Mouse (Mus musculus) kidney, embryonic 15.5 days (tissue): ENCODE data around the gene Helz2. TPM values are rescaled to one million over a fixed set of nuclear protein-coding genes. Genes with fewer than 3 reads are reported as not detected.
A peak's percentile ranks its signal among the peaks of the same experiment; 100 is the strongest.

Experiments
- ATAC-seq: fragments of 200-750 bp; cut with Nextera tagmentation; replicated peaks from 2 replicates; pipeline ENCODE4 v1.8.0; 2017; ENCODE audit warnings: moderate TSS enrichment; ENCODE audit not compliant: low FRiP score
- H3K27ac ChIP-seq: fragments of 300-500 bp; sonication (generic); 2 replicates; pipeline ENCODE4 v1.5.1; 2015; ENCODE audit warnings: mild to moderate bottlenecking, inconsistent platforms
- H3K27me3 ChIP-seq: fragments of 300-500 bp; sonication (generic); 2 replicates; pipeline ENCODE4 v1.6.1; 2015; ENCODE audit warnings: inconsistent platforms
- H3K36me3 ChIP-seq: fragments of 300-500 bp; sonication (generic); 2 replicates; pipeline ENCODE4 v1.6.1; 2015; ENCODE audit warnings: inconsistent platforms
- H3K4me1 ChIP-seq: fragments of 300-500 bp; sonication (generic); 2 replicates; pipeline ENCODE4 v1.6.1; 2015; ENCODE audit warnings: inconsistent platforms
- H3K4me2 ChIP-seq: fragments of 300-500 bp; sonication (generic); 2 replicates; pipeline ENCODE4 v1.6.1; 2015; ENCODE audit warnings: moderate library complexity, mild to moderate bottlenecking, inconsistent platforms
- H3K4me3 ChIP-seq: fragments of 300-500 bp; sonication (generic); replicated peaks from 2 replicates; pipeline ENCODE4 v1.5.1; 2015; ENCODE audit warnings: mild to moderate bottlenecking, inconsistent platforms
- H3K9ac ChIP-seq: fragments of 300-500 bp; sonication (generic); 2 replicates; pipeline ENCODE4 v1.6.1; 2015; ENCODE audit warnings: mild to moderate bottlenecking, inconsistent platforms
- H3K9me3 ChIP-seq: fragments of 300-500 bp; sonication (generic); replicated peaks from 2 replicates; pipeline ENCODE4 v1.6.1; 2016; ENCODE audit warnings: inconsistent platforms
- WGBS: fragments of 180-500 bp; shearing (Covaris S2); methylation state at CpG from one replicate; pipeline ENCODE4 v1.1.7; 2015; ENCODE audit warnings: mixed read lengths; 5-methylcytosine and 5-hydroxymethylcytosine counted together
- polyA plus RNA-seq: library from polyadenylated mRNA; unstranded; fragments of >200 nt; fragmentation: Nextera tagmentation; extraction: Ambion mirVana; gene quantifications from 2 replicates; pipeline ENCODE4 v1.2.1, GENCODE M21; 2015

The Helz2 gene
- polyA plus RNA-seq, 1 experiment from 2014 or later = 1.3 TPM

DNA sequence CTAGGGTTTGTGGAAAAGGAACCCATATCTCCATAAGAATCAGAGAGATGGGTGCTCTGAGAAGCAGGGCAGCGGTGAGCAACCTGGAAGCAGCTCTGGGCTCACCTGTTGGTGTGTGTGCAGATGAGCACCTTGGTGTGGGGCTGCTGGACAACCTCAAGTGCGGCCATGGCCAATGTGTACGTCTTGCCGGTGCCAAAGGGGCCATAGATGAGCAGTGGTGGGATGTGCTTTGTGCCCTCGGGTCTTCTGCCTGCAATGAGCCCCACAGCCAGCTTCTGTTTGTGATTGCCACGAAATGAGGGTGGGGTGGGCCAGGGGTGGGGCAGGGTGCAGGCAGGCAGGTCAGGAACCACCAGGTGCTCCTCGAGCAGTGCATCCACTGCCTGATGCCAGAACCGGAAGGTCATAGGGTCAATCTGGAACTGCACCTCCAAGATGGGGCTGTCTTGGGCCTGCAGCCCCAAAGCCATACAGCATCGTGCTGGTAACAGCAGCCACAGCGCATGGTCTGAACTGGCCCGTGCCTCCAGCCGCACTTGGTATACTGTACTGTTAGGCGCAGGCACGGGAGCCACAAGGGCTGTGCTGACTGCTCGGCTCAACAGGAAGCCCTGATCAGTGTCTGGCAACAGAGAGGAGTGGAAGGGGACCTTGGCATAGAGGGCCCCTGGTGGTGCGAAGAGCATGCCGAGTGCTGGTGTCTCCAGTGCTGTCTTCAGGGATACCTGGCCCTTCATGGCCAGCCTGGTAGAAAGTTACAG, 4.4 kb downstream of the Helz2 start:
- Histone ChIP-seq H3K36me3 (0 out of 2 replicates have a peak, but pooled peaks cover 18% of the 10 kb centered on the region), H3K27me3 (no peaks in the 10 kb centered on the region), H3K4me1 (peaks cover 16% of the 10 kb centered on the region; the same call in 1 of the 2 replicates), H3K9ac (no peak overlapping the region), H3K27ac (no peak overlapping the region), H3K4me3 (no peak overlapping the region), H3K9me3 (no peaks in the 10 kb centered on the region), H3K4me2 (no peak overlapping the region)
- WGBS = 88% methylated on average over 17 of the region's 17 CpGs
- no peak for ATAC-seq

DNA sequence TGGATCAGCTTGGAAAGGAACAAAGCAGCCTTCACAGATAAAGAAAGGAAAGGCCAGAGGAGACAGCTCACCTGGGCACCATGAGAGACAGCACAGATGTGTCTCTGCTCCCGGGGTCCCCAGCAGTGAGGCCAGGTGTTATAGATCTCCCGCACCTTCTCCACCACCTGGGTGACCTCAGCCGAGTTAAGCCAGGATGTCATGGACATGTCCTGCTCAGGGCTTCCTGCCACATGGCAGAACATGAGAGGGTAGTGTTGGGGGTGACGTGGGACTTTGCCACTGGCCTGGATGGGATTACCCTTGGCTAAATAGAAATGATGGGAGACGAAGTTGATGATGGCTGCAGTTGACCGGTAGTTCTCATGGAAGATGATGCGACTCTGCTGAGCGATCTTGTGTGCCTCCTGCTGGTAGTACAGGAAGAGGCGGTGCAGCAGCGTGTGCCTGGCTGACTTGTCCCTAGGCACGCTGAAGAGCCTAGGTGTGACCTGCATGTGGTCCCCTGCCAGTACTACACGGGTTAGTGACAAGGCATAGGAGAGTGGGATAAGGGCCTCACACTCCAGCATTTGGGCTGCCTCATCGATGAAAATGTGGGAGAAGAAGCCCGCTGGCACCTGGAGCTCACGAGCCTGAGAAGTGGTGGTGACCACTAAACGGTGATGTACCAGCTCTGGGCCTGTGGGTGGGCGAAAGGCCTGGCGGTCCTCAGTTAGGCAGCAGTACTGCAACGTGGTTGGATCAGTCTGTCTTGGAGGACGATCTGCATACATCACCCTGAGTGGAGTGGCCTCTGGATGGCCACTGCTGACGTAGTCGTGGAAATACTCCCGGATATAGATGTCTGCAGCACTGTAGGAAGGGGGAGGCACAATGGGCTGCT, 5.9 kb downstream of the Helz2 start:
- 83% methylated on average over 23 of the region's 23 CpGs for WGBS
- no peaks in the 10 kb centered on the region for H3K9me3 ChIP-seq

DNA sequence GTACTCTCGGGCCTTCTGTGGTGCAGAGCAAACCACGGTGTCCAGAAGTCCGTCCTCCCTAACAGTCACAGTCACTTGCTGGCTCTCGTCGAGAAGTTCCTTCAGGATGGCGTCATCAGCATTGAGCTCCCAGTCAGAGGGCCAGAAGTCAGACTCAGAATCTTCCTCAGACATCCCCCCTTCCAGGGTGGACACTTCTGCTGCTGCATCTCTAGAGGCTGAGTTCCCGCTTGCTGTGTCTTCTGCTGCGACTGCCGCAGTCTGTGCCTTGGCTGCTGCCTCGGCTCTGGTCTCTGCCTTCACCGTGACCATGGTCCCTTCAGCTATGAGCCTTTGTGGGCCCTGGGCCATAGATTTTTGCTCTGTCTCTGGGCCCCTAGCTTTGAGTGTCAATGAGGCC, 7.1 kb downstream of the Helz2 start:
- Histone ChIP-seq H3K9ac (no peak overlapping the region), H3K27me3 (no peaks in the 10 kb centered on the region), H3K27ac (no peak overlapping the region), H3K4me1 (peaks cover 7% of the 10 kb centered on the region; the same call in 1 of the 2 replicates), H3K9me3 (no peaks in the 10 kb centered on the region), H3K4me3 (no peak overlapping the region), H3K36me3 (0 out of 2 replicates have a peak, but pooled peaks cover 19% of the 10 kb centered on the region), H3K4me2 (no peak overlapping the region)
- ATAC-seq = no peak
- 89% methylated on average over 11 of the region's 11 CpGs for WGBS

More for the DNA sequence above, 5.9 kb downstream of the Helz2 start:
- H3K36me3 ChIP-seq = 0 out of 2 replicates have a peak, but pooled peaks cover 18% of the 10 kb centered on the region
- H3K4me2 ChIP-seq = no peak overlapping the region
- H3K4me1 ChIP-seq = peaks cover 7% of the 10 kb centered on the region; the same call in 1 of the 2 replicates
- H3K27me3 ChIP-seq = no peaks in the 10 kb centered on the region
- H3K4me3 ChIP-seq = no peak overlapping the region
- no peak for ATAC-seq
- H3K27ac ChIP-seq = no peak overlapping the region
- H3K9ac ChIP-seq = no peak overlapping the region

DNA sequence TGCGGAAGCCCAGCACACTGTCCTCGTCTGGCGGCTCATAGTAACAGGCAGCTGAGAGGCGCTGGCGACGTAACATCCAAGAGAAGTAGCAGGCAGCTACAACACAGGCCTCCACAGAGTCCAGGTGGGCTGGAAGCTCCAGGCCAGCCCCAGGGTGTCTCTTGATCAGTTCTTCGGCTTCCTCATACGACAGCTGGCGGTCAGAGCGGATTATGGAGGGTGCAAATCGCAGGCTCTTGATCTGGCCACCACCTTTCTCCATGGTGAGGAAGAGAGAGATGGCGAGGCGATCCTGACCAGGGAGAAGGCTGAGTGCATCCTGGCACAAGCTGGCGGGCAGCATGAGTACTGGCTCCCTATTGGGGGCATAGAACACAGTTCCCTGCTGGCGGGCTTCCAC, 8.4 kb downstream of the Helz2 start:
- H3K4me2 ChIP-seq = no peak overlapping the region

DNA sequence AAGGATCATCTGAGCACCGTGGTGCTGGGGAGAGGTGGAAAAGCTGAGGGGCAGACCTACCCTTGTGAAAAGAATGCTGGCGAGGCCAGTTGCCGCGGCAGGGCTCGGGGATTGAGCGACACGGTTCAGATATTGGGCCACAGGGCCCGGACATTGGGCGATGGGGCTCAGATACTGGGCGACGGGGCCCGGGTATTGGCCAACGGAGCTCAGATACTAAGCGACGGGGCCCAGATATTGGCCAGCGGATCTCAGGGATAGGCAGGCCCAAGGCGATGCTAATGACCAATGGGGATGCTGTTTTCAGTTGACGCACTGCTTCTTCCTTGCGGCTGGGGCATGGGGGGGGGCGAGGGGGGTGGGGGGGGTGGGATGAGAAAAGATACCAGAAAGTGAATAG, 10.7 kb downstream of the Helz2 start:
- Histone ChIP-seq H3K4me2 (no peak overlapping the region), H3K9ac (no peak overlapping the region), H3K4me3 (no peak overlapping the region), H3K27me3 (no peaks in the 10 kb centered on the region), H3K4me1 (no peaks in the 10 kb centered on the region), H3K9me3 (no peaks in the 10 kb centered on the region), H3K36me3 (0 out of 2 replicates have a peak, but pooled peaks cover 12% of the 10 kb centered on the region), H3K27ac (no peak overlapping the region)
- no peak for ATAC-seq
- 77% methylated on average over 20 of the region's 20 CpGs for WGBS

More for the DNA sequence above, 8.4 kb downstream of the Helz2 start:
- Histone ChIP-seq H3K27me3 (no peaks in the 10 kb centered on the region), H3K36me3 (0 out of 2 replicates have a peak, but pooled peaks cover 21% of the 10 kb centered on the region), H3K4me1 (peaks cover 6% of the 10 kb centered on the region; the same call in 1 of the 2 replicates), H3K27ac (no peak overlapping the region), H3K9me3 (no peaks in the 10 kb centered on the region), H3K9ac (no peak overlapping the region), H3K4me3 (no peak overlapping the region)
- 94% methylated on average over 15 of the region's 15 CpGs for WGBS
- no peak for ATAC-seq

DNA sequence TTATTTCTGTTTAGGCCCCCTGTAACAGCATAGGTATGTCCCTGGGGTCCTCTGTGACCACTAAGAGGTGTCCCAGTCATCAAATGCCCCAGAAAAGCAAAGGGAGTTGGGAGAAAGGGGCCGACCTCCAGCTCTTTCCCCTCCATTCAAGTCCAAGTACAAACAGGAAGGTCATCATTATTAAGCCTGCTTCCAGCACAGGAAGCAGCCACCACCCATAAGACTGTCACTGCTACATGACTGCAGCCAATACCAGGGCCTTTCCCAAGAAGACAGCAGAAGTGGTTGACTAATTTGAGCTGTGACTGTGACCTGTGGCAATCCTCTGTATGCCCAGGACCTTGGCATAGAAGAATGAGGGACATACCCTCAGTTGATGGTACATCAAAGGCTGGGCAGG, 13.5 kb downstream of the Helz2 start:
- Histone ChIP-seq H3K27ac (no peak overlapping the region), H3K27me3 (no peaks in the 10 kb centered on the region)

DNA sequence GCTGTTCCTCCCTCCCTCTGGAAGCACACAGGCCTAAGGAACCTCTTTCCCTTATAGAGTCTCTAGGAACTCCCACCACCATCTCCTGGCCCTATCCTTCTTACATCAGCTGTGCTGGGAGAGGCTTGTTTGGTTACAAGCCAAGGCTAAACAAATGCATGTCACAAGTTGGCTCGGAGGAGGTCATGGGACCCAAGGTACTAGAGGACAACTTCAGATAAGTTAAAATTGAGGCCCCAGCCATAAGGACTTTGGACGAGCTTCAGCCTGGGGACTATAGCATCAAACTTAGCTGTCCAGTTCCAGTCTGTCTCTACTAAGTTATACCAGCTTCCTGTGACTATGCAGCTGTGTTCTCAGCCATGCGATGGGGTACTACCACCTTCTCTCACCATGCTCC, 14.7 kb downstream of the Helz2 start:
- Histone ChIP-seq H3K27me3 (no peaks in the 10 kb centered on the region), H3K36me3 (0 out of 2 replicates have a peak, but pooled peaks cover 2% of the 10 kb centered on the region), H3K27ac (no peak overlapping the region), H3K4me3 (no peak overlapping the region), H3K4me1 (peaks cover under 1% of the 10 kb centered on the region; the same call in 1 of the 2 replicates), H3K9me3 (no peaks in the 10 kb centered on the region), H3K9ac (no peak overlapping the region), H3K4me2 (no peak overlapping the region)
- ATAC-seq = no peak
- 87% methylated on average over 3 of the region's 3 CpGs for WGBS

More for the DNA sequence above, 13.5 kb downstream of the Helz2 start:
- no peak for ATAC-seq
- no peaks in the 10 kb centered on the region for H3K4me1 ChIP-seq
- WGBS = 47% methylated on average over 1 of the region's 1 CpGs
- H3K4me3 ChIP-seq = no peak overlapping the region
- 0 out of 2 replicates have a peak, but pooled peaks cover 5% of the 10 kb centered on the region for H3K36me3 ChIP-seq
- H3K9me3 ChIP-seq = no peaks in the 10 kb centered on the region
- no peak overlapping the region for H3K9ac ChIP-seq
- no peak overlapping the region for H3K4me2 ChIP-seq

DNA sequence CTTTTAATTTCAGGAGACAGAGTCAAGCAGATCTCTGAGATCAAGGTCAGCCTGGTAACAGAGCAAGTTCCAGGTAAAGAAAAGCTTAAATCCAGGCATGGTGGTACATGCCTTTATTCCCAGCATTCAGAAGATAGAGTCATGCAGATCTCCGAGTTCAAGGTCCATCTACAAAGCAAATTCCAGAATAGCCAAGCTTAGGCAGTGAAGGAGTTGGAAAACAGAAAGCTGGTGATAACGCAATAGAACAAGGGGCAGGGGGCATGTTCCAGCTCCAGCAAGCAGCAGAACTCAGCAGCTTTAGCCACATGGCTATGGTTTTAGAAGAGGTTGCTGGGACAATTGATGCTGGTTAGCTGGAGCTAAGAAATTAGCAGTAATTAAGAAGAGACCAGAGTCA, 16.8 kb downstream of the Helz2 start:
- no peak for ATAC-seq
- H3K27me3 ChIP-seq = no peaks in the 10 kb centered on the region
- H3K4me1 ChIP-seq = peaks cover 21% of the 10 kb centered on the region
- no peak overlapping the region for H3K9ac ChIP-seq
- no peaks in the 10 kb centered on the region for H3K9me3 ChIP-seq
- H3K4me2 ChIP-seq = no peak overlapping the region
- no peak overlapping the region for H3K27ac ChIP-seq
- WGBS = 86% methylated on average over 2 of the region's 2 CpGs
- H3K4me3 ChIP-seq = no peak overlapping the region
- 0 out of 2 replicates have a peak, but pooled peaks cover 2% of the 10 kb centered on the region for H3K36me3 ChIP-seq

DNA sequence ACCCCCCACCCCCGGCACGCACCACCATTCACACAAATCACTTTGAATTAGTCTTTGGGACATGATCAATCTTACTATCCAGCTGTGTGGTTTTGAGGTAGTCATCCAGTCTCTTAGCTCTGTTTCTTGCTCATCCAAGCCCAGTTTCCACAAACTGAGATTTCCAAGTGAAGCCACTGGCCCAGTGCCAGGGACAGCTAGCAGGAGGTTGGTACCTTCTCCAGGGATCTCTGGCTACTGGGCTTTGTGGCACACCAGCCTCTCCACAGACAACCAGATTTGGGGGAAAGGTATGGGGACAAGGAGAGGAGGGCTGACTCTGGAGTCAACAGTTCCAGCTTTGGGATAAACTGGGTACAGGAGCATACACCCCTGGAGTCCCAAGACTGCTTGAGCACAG, 21.5 kb downstream of the Helz2 start:
- Histone ChIP-seq H3K27me3 (no peaks in the 10 kb centered on the region), H3K4me2 (peak overlapping the region; percentile 61), H3K27ac (peak overlapping the region; percentile 85), H3K9ac (no peak overlapping the region), H3K4me1 (peaks cover 32% of the 10 kb centered on the region), H3K36me3 (no peaks in the 10 kb centered on the region), H3K4me3 (peak overlapping the region; percentile 35), H3K9me3 (no peaks in the 10 kb centered on the region)
- WGBS = 28% methylated on average over 2 of the region's 2 CpGs
- ATAC-seq = no peak

DNA sequence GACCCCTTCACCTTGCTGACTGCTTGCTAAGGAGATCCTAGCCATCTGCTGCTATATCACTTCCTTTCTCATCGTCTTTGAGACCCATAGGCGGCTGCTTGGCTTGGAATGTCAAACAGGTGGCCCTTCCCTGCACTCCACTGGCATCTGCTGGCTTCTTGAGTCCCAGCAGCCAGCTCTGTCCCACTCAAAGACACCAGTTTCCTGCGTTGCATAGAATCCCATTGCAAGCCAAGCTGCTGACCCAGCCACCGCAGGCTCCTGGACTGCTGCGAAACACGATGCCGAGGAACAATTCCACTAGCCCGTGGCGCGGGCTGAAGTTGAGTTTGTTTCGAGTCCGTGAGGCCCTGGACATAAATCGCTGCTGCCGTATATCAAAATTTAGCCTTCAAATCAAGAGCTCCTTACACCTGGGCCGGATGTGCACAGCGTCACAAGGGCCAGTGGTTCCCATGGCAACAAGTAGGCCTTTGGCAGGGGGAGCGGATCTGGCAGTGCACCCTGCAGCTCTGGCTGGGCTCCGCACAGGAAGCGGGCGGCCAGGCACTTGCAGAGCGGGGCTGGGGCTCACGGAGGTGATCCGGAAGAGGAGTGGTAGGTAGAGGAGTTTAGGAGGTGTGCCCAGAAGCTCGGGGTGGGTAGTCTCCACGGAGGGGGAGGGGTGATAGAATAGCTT, 22.1 kb downstream of the Helz2 start, which contains the start of gene Fndc11:
Fndc11 (plus strand) TSS at position 476 of the 679 bp plus-strand sequence.
- peak; percentile 95 for ATAC-seq
- peaks cover 32% of the 10 kb centered on the region for H3K4me1 ChIP-seq
- peak within 1 kb of the TSS; percentile 35 for H3K4me3 ChIP-seq
- no peaks in the 10 kb centered on the region for H3K36me3 ChIP-seq
- no peak within 1 kb of the TSS for H3K9ac ChIP-seq
- peak within 1 kb of the TSS; percentile 85 for H3K27ac ChIP-seq
- WGBS = 1% methylated on average over 25 of the region's 25 CpGs
- H3K9me3 ChIP-seq = no peaks in the 10 kb centered on the region
- H3K27me3 ChIP-seq = peaks cover 5% of the 10 kb centered on the region; the same call in 1 of the 2 replicates
- H3K4me2 ChIP-seq = peak within 1 kb of the TSS; percentile 61

DNA sequence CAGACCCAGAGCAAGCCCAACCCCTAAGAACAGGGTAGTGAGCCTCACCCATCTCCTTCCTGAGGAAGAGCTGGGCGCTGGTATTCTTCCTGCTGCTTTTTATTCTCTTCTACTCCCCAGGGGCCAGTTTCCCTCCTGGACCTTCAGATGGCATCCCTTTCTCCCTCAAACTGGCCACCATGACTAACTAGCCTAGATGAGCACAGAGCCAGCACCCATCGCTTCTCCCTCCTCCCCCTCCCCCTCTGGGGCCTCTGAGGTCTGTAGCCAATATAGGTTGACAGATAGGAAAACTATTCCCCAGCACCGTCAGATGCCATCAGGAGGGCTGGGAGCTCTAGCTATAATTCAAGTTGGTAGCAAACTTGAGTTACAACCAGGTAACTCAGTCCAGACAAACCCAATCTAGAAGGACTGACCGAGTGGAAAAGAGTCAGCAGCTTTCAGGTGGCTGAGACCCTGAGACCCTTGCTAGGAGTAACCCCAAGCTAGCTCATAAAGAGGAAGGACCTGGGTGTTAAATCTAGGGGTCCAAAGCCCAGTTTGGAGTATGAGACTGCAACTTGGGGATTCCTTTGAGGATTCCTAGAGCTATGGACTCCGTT, 22.8 kb downstream of the Helz2 start:
- H3K4me3 ChIP-seq = peak overlapping the region; percentile 35; the same call in 1 of the 2 replicates
- 49% methylated on average over 5 of the region's 5 CpGs for WGBS
- H3K4me2 ChIP-seq = peak overlapping the region; percentile 61
- H3K27me3 ChIP-seq = peaks cover 11% of the 10 kb centered on the region
- no peak overlapping the region for H3K9ac ChIP-seq
- peaks cover 32% of the 10 kb centered on the region for H3K4me1 ChIP-seq
- no peak for ATAC-seq
- H3K27ac ChIP-seq = peak overlapping the region; percentile 85
- no peaks in the 10 kb centered on the region for H3K36me3 ChIP-seq
- H3K9me3 ChIP-seq = no peaks in the 10 kb centered on the region
